Mouse (Mus musculus) lung, adult 2 months (tissue): Measurements from ENCODE around the gene Fancd2os. TPM values are rescaled to one million over a fixed set of nuclear protein-coding genes. Genes with fewer than 3 reads are reported as not detected.

Experiments
- DNase-seq: peaks from one replicate; pipeline ENCODE4 v3.0.0; 2022
- H3K4me1 ChIP-seq: fragments of 200-500 bp; 2 replicates; pipeline ENCODE4 v1.6.1; 2011; ENCODE audit warnings: low read length; ENCODE audit not compliant: control insufficient read depth, insufficient read depth
- H3K4me3 ChIP-seq: fragments of 200-500 bp; replicated peaks from 2 replicates; pipeline ENCODE3; 2011; ENCODE audit warnings: low read depth, mild to moderate bottlenecking, control low read depth, low read length; ENCODE audit errors: extremely low read depth
- CTCF ChIP-seq: fragments of 200-500 bp; IDR thresholded peaks from 2 replicates; pipeline ENCODE4 v1.5.1; 2011; ENCODE audit warnings: mild to moderate bottlenecking, low read length, control low read depth; ENCODE audit not compliant: insufficient read depth
- POLR2A ChIP-seq: fragments of 200-500 bp; IDR thresholded peaks from 2 replicates; pipeline ENCODE4 v1.6.1; 2011; ENCODE audit warnings: low read depth, mild to moderate bottlenecking, control low read depth, low read length, borderline replicate concordance; ENCODE audit errors: extremely low read depth
- WGBS: fragments of 180-500 bp; shearing (Covaris S2); methylation state at CpG from one replicate; pipeline ENCODE4 v1.1.7; 2018; 5-methylcytosine and 5-hydroxymethylcytosine counted together
- polyA plus RNA-seq: library from polyadenylated mRNA; depleted of rRNA; stranded (reverse); fragments of >200 nt; gene quantifications from 2 replicates; pipeline ENCODE4 v1.2.3, GENCODE M21; 2012; rRNA removed

Fancd2os gene
- polyA plus RNA-seq, 1 experiment, result not detected

DNA sequence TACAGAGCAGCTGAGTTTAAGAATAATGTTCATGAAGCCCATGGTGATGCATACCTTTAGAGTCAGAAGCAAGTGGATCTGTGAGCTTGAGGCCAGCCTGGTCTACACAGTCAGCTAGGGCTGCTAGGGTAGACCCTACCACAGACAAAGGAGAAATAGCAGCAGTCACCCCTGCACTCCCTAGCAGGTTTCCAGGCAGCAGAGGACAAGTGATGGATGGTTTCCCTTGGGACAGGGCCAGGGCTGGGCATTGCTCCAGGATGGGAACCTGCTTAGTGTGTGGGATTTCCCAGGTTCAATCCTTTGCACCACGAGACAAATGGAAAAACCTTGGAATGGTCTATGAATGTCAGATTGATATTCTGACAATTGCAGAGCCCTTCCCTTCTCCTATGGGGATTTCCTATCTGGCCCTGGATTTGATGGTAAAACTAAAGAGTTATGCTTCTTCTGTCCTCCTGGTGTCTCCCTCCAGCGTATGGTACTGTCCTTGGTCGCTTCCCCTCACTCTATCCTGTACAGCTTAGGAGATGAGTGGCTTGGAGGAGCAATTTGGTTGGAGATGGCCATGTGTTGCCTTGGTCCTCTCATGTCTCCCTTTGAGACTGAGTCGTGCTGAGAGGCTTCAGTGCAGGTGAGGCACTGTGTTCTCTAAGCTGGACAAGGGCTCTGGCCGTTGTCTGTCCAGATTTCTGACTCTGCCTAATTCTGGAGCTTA lies 13.9 kb downstream of the Fancd2os start:
- 40% methylated on average over 5 of the region's 5 CpGs for WGBS
- no peak overlapping the region for H3K4me3 ChIP-seq
- DNase-seq, result peak; percentile 8
- no peaks in the 10 kb centered on the region; the same call in 1 of the 2 replicates for H3K4me1 ChIP-seq
- TF ChIP-seq POLR2A, result no peak
- TF ChIP-seq CTCF, result no peak

GRCm38 (mm10) chr6:113585065-113585464 lies 15.4 kb downstream of the Fancd2os start:
- no peaks in the 10 kb centered on the region; the same call in 1 of the 2 replicates for H3K4me1 ChIP-seq
- WGBS, result 94% methylated on average over 5 of the region's 5 CpGs
- DNase-seq, result no peak
- no peak for TF ChIP-seq CTCF
- TF ChIP-seq POLR2A, result no peak
- no peak overlapping the region for H3K4me3 ChIP-seq

- TF ChIP-seq CTCF (no peak), POLR2A (no peak)
- DNase-seq, result no peak
- WGBS, result 85% methylated on average over 4 of the region's 4 CpGs
- no peak overlapping the region for H3K4me3 ChIP-seq
- H3K4me1 ChIP-seq, result no peaks in the 10 kb centered on the region; the same call in 1 of the 2 replicates
These were observed 17.5 kb downstream of the Fancd2os start for GRCm38 (mm10) chr6:113583023-113583422.

DNA sequence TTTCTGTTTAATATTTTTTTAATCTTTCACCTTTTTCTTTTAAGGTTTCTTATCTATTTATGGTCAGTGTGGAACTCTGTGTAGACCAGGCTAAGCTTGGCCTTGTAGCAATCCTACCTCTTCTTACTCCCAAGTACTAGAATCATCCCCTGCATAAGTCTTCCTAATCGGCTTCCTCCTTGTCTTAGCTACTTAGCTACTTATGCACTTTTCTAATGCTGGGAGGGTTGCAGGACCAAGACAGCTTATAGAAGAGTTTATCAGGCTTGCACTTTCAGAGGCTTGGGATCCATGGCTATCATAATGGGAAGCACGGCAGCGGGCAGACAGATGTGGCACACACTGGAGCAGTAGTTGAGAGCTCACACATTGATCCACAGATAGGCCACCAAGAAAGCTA lies 21.2 kb downstream of the Fancd2os start:
- no peak for TF ChIP-seq CTCF
- no peak for TF ChIP-seq POLR2A
- 93% methylated on average over 3 of the region's 3 CpGs for WGBS
- DNase-seq, result no peak
- Histone ChIP-seq H3K4me3 (no peak overlapping the region), H3K4me1 (no peaks in the 10 kb centered on the region)

DNA sequence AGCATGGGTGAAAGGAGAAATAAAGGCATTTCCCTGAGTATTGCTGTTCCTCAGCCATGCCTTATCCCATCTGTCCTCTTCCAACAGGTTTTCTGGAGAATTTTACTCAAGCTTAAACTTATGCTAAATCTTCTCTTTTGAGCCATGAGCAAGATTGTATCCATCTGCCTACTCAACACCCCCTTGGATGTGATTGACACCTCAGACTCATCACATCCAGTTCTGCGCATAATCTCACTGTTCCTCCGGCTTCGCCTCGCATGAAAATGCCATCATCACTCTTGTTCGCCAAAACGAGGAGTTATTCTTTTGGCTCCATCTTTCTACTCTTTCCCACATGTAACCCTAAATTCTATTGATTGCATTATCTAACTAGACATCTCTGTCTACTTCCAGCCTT lies 24.5 kb downstream of the Fancd2os start:
- TF ChIP-seq POLR2A (no peak), CTCF (no peak)
- WGBS, result 98% methylated on average over 6 of the region's 6 CpGs
- no peak for DNase-seq
- Histone ChIP-seq H3K4me1 (no peaks in the 10 kb centered on the region), H3K4me3 (no peak overlapping the region)

DNA sequence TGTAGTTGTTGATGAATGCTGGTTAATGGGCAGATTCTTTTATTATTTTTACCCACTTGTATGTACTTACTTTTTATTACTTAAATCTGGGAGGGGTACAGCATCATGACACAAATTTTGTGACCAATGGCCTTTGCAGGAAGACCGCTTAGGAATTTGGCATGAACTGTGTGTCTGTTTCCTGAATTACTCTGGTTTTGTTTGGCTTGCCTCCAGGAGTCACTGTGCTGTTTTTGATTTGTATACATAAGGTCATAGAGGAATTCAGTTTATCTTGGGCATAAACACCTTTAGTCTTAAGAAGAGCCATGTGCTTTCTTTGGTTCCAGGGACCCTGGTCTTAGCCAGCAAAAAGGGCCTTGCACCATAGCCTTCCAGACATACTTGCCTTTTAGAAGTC lies 36.0 kb downstream of the Fancd2os start:
- 27% methylated on average over 1 of the region's 1 CpGs for WGBS

GRCm38 (mm10) chr6:113559736-113560135 lies 40.8 kb downstream of the Fancd2os start:
- H3K4me3 ChIP-seq, result no peak overlapping the region
- WGBS, result 80% methylated on average over 6 of the region's 6 CpGs
- no peaks in the 10 kb centered on the region; the same call in 1 of the 2 replicates for H3K4me1 ChIP-seq
- DNase-seq, result no peak
- TF ChIP-seq CTCF (no peak), POLR2A (no peak)

More for the DNA sequence above, 36.0 kb downstream of the Fancd2os start:
- Histone ChIP-seq H3K4me1 (no peaks in the 10 kb centered on the region; the same call in 1 of the 2 replicates), H3K4me3 (no peak overlapping the region)
- DNase-seq, result no peak
- no peak for TF ChIP-seq CTCF
- TF ChIP-seq POLR2A, result no peak

Other genes starting within 250 kb of the Fancd2os start
- 25.7 and 26.9 TPM in 2 replicates for gene Tada3, start 222.8 kb downstream of the Fancd2os start, polyA plus RNA-seq
- gene Arpc4, start 222.6 kb downstream of the Fancd2os start, polyA plus RNA-seq, result 62.3 and 67.0 TPM in 2 replicates
- 23.1 and 25.5 TPM in 2 replicates for gene Ttll3, start 211.5 kb downstream of the Fancd2os start, polyA plus RNA-seq
- 43.1 and 44.9 TPM in 2 replicates for gene Rpusd3, start 181.4 kb downstream of the Fancd2os start, polyA plus RNA-seq
- 56.9 and 133 TPM in 2 replicates for gene Cidec, start 165.0 kb downstream of the Fancd2os start, polyA plus RNA-seq
- 39.0 and 48.0 TPM in 2 replicates for gene Jagn1, start 158.1 kb downstream of the Fancd2os start, polyA plus RNA-seq
- 57.2 and 62.4 TPM in 2 replicates for gene Il17re, start 142.2 kb downstream of the Fancd2os start, polyA plus RNA-seq
- 75.5 and 100.0 TPM in 2 replicates for gene Il17rc, start 129.3 kb downstream of the Fancd2os start, polyA plus RNA-seq
- gene Creld1, start 117.4 kb downstream of the Fancd2os start, polyA plus RNA-seq, result 22.9 and 30.4 TPM in 2 replicates
- gene Prrt3, start 98.8 kb downstream of the Fancd2os start, polyA plus RNA-seq, result 0.24 and 0.27 TPM in 2 replicates
- 42.0 and 51.5 TPM in 2 replicates for gene Emc3, start 69.1 kb downstream of the Fancd2os start, polyA plus RNA-seq
- gene Fancd2, start 69.0 kb downstream of the Fancd2os start, polyA plus RNA-seq, result 0.75 and 1.2 TPM in 2 replicates
- 101 and 184 TPM in 2 replicates for gene Brk1, start 4.1 kb upstream of the Fancd2os start, polyA plus RNA-seq
- gene Vhl, start 23.2 kb upstream of the Fancd2os start, polyA plus RNA-seq, result 16.5 and 25.9 TPM in 2 replicates
- 48.8 and 53.8 TPM in 2 replicates for gene Irak2, start 37.8 kb upstream of the Fancd2os start, polyA plus RNA-seq
- gene Tatdn2, start 96.3 kb upstream of the Fancd2os start, polyA plus RNA-seq, result 21.0 and 24.5 TPM in 2 replicates
- gene Ghrl, start 119.2 kb upstream of the Fancd2os start, polyA plus RNA-seq, result 1.8 and 2.0 TPM in 2 replicates
- gene Sec13, start 140.0 kb upstream of the Fancd2os start, polyA plus RNA-seq, result 98.2 and 115 TPM in 2 replicates